Mouse (Mus musculus) midbrain, postnatal 0 days (tissue): ENCODE measurements around the gene Kctd5. TPM values are rescaled to one million over a fixed set of nuclear protein-coding genes. Genes with fewer than 3 reads are reported as not detected.
A peak's percentile ranks its signal among the peaks of the same experiment; 100 is the strongest.

ENCODE experiments used
- ATAC-seq: fragments of 200-750 bp; cut with Nextera tagmentation; 2 replicates; pipeline ENCODE4 v1.8.0; 2017; ENCODE audit warnings: moderate number of reproducible peaks, mild to moderate bottlenecking, moderate TSS enrichment, moderate library complexity; ENCODE audit not compliant: low FRiP score
- DNase-seq: peaks from one replicate; pipeline ENCODE4 v3.0.0-alpha.2; 2015; ENCODE audit warnings: low spot score
- H3K27ac ChIP-seq: fragments of 300-500 bp; sonication (generic); 2 replicates; pipeline ENCODE4 v1.5.1; 2014; ENCODE audit warnings: low read depth, mild to moderate bottlenecking, low read length, mixed read lengths
- H3K27me3 ChIP-seq: fragments of 300-500 bp; sonication (generic); 2 replicates; pipeline ENCODE4 v1.6.1; 2014; ENCODE audit warnings: low read length, control low read depth, mixed read lengths; ENCODE audit not compliant: insufficient read depth
- H3K36me3 ChIP-seq: fragments of 300-500 bp; sonication (generic); 2 replicates; pipeline ENCODE4 v1.6.1; 2014; ENCODE audit warnings: low read length, control low read depth, mixed read lengths; ENCODE audit not compliant: insufficient read depth
- H3K4me1 ChIP-seq: fragments of 300-500 bp; sonication (generic); 2 replicates; pipeline ENCODE4 v1.6.1; 2014; ENCODE audit warnings: mild to moderate bottlenecking, control low read depth, antibody characterized with exemption, low read length, mixed read lengths; ENCODE audit not compliant: insufficient read depth
- H3K4me2 ChIP-seq: fragments of 300-500 bp; sonication (generic); 2 replicates; pipeline ENCODE4 v1.6.1; 2014; ENCODE audit warnings: low read depth, mild to moderate bottlenecking, low read length, mixed read lengths; ENCODE audit not compliant: poor library complexity, severe bottlenecking
- H3K4me3 ChIP-seq: fragments of 300-500 bp; sonication (generic); 2 replicates; pipeline ENCODE4 v1.5.1; 2014; ENCODE audit warnings: low read depth, mild to moderate bottlenecking, low read length, moderate library complexity
- H3K9ac ChIP-seq: fragments of 300-500 bp; sonication (generic); replicated peaks from 2 replicates; pipeline ENCODE4 v1.6.1; 2014; ENCODE audit warnings: mild to moderate bottlenecking, low read length, moderate library complexity, mixed read lengths; ENCODE audit not compliant: poor library complexity, severe bottlenecking
- H3K9me3 ChIP-seq: fragments of 300-500 bp; sonication (generic); 2 replicates; pipeline ENCODE4 v1.6.1; 2016; ENCODE audit warnings: low read length, control low read depth
- CTCF ChIP-seq: IDR thresholded peaks from 2 replicates; pipeline ENCODE4 v1.5.1; 2016; ENCODE audit warnings: antibody characterized with exemption, mild to moderate bottlenecking
- WGBS: fragments of 180-500 bp; shearing (Covaris S2); extraction: QIAGEN DNeasy Blood & Tissue Kit; methylation state at CpG from one replicate; pipeline ENCODE4 v1.1.7; 2014; 5-methylcytosine and 5-hydroxymethylcytosine counted together
- polyA plus RNA-seq: library from polyadenylated mRNA; unstranded; fragments of >200 nt; fragmentation: Nextera tagmentation; extraction: Ambion mirVana; gene quantifications from 2 replicates; pipeline ENCODE4 v1.2.1, GENCODE M21; 2015
- total RNA-seq: library from RNA; depleted of rRNA; stranded (reverse); fragments of >200 nt; gene quantifications from 2 replicates; pipeline ENCODE4 v1.2.3, GENCODE M21; 2014; rRNA removed

Gene Kctd5
- total RNA-seq (92.0 and 99.8 TPM in 2 replicates), polyA plus RNA-seq (80.2 and 81.3 TPM in 2 replicates)

DNA sequence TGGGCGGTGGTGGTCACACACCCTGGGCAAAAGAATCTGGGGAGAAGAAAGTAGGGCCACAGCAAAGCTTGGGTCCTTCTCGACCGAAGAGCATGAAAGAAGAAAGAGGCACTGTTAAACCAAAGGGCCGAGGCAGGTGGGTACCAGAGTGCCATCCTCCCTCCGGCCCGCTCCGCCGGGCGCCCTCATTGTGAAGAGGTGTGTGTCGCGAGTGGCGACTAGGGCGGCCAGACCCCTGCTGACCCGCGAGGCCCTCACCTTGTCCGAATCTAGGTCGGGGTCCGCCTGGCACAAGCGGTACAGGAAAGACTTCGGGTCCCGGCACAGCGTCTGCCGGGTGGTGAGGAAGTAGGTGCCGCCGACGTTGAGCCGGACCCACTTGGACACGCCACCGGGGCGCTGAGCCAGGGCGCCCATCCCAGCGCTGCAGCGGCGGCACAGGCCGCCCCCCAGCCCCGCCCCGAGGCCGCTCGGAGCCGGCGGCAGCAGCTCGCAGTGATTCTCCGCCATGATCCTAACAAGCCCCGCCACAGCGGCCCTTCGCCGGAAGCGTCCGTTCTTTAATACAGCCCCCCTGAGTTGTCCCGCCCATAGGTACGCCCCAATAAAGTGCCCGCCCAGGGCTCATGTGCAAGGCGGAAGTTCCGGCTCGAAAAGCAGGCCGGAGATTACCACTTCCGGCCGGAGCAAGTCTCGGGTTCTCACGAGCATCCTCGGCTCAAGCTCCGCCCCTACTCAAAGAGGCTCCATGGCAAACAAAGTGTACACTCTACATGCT, at the start of gene Kctd5:
TSS of gene Kctd5 (minus strand) at position 567 of the 778 bp plus-strand sequence.
- TF ChIP-seq CTCF, result no peak

DNA sequence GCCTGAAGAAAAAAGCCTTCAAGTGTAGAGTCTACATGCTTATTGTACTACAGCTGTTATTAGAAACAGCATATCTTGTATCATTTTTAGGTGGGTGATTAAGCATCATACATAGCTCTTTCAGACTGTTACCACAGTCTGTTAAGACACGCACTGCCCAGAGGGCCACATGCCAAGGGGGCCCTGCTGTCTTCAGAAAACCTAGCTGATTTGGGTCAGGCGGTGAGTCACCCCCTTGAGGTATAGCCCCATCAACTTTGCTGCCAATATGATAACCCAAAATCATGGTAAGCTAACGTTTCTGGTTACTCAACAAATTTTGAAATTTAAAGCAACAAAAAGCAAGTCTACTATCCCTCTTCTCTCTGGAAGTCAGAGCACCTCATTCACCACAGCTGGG, 46.2 kb upstream of the Kctd5 start:
- TF ChIP-seq CTCF, result no peak
- Histone ChIP-seq H3K9ac (no peak overlapping the region), H3K9me3 (no peaks in the 10 kb centered on the region), H3K4me2 (no peak overlapping the region), H3K27ac (no peak overlapping the region), H3K36me3 (no peaks in the 10 kb centered on the region), H3K4me3 (no peak overlapping the region), H3K27me3 (no peaks in the 10 kb centered on the region), H3K4me1 (no peaks in the 10 kb centered on the region; the same call in 1 of the 2 replicates)
- no peak for ATAC-seq
- no peak for DNase-seq
- WGBS, result 93% methylated on average over 3 of the region's 3 CpGs

More for the DNA sequence above, at the start of gene Kctd5:
- Histone ChIP-seq H3K36me3 (peaks cover 13% of the 10 kb centered on the region), H3K9ac (peak within 1 kb of the TSS; percentile 94), H3K4me1 (peaks cover 7% of the 10 kb centered on the region), H3K4me2 (peak within 1 kb of the TSS; percentile 66), H3K27me3 (no peaks in the 10 kb centered on the region), H3K27ac (peak within 1 kb of the TSS; percentile 82), H3K4me3 (peak within 1 kb of the TSS; percentile 95), H3K9me3 (no peaks in the 10 kb centered on the region)
- ATAC-seq (peak; percentile 97), DNase-seq (peak; percentile 98)
- under 1% methylated on average over 59 of the region's 62 CpGs for WGBS

DNA sequence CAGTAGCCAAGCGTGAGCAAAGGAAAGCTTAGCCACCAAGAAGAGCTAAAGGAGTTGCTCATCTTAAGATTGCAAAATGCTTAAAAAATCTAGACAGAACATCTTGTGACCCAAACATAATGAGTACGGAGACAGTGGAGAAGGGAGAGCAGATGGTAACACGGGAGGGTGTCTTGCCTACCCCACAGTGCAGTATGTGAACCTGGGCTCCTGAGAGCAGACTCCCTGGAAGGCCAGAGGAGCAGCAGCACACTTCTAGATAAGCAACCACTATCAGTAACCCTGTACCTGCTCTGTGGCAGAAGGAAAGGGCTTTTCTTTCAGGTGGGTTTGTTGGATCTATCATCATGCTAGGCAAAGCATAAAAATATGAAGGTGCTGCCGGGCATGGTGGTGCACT, 39.7 kb upstream of the Kctd5 start:
- DNase-seq, result no peak
- WGBS, result 82% methylated on average over 4 of the region's 4 CpGs
- Histone ChIP-seq H3K4me1 (no peaks in the 10 kb centered on the region; the same call in 1 of the 2 replicates), H3K36me3 (peaks cover 10% of the 10 kb centered on the region; the same call in 1 of the 2 replicates), H3K9ac (no peak overlapping the region), H3K4me2 (no peak overlapping the region), H3K27ac (no peak overlapping the region), H3K9me3 (no peaks in the 10 kb centered on the region), H3K27me3 (no peaks in the 10 kb centered on the region), H3K4me3 (no peak overlapping the region)
- TF ChIP-seq CTCF, result no peak
- ATAC-seq, result no peak

DNA sequence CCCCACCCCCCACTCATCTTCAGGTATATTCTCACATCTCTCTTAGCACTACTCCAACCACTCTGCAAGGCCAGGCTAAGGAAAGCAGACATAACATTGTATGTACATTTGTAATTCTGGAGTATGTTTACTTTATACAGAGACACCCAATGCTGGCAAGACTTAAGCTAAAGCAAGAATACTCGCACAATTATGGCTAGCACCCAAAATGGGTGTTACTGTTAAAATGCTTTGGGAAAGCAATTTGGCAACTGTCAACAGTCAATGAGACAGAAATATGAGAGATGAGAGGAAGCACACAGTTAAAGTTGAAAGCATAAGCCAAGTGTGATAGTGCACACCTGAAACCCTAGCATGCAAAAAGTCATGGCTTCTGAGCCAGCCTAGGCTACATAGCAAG, 38.0 kb upstream of the Kctd5 start:
- H3K4me1 ChIP-seq, result no peaks in the 10 kb centered on the region; the same call in 1 of the 2 replicates
- H3K4me2 ChIP-seq, result no peak overlapping the region
- 90% methylated on average over 1 of the region's 1 CpGs for WGBS
- H3K27me3 ChIP-seq, result no peaks in the 10 kb centered on the region
- no peak overlapping the region for H3K9ac ChIP-seq
- peaks cover 17% of the 10 kb centered on the region; the same call in 1 of the 2 replicates for H3K36me3 ChIP-seq
- no peak for DNase-seq
- no peak for TF ChIP-seq CTCF
- H3K9me3 ChIP-seq, result no peaks in the 10 kb centered on the region
- no peak overlapping the region for H3K27ac ChIP-seq
- ATAC-seq, result no peak
- H3K4me3 ChIP-seq, result no peak overlapping the region

DNA sequence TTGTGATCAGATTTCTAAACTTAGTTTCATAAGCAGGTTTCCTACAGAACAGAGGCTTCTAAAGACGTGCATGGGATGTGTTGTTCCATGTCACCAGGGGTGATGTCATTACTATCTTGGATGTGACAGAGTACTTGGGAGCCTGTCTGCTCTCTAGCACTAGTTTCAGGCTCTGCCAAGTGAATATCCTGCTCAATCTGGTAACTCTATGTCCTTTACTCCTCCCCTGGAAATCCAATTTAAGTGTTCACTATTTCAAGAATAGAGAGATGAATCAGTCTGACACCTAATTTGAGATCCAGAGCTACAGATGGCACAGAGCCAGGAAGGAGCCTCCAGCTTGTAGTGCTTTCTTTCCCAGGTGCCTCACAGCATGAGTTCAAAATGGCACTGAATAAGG, 35.6 kb upstream of the Kctd5 start:
- DNase-seq (peak; percentile 10), ATAC-seq (no peak)
- no peak overlapping the region for H3K4me3 ChIP-seq
- no peak overlapping the region for H3K27ac ChIP-seq
- H3K27me3 ChIP-seq, result no peaks in the 10 kb centered on the region
- no peak overlapping the region for H3K9ac ChIP-seq
- H3K9me3 ChIP-seq, result no peaks in the 10 kb centered on the region
- H3K36me3 ChIP-seq, result peaks cover 19% of the 10 kb centered on the region; the same call in 1 of the 2 replicates
- H3K4me1 ChIP-seq, result no peaks in the 10 kb centered on the region
- 84% methylated on average over 1 of the region's 1 CpGs for WGBS
- TF ChIP-seq CTCF, result no peak
- no peak overlapping the region for H3K4me2 ChIP-seq

DNA sequence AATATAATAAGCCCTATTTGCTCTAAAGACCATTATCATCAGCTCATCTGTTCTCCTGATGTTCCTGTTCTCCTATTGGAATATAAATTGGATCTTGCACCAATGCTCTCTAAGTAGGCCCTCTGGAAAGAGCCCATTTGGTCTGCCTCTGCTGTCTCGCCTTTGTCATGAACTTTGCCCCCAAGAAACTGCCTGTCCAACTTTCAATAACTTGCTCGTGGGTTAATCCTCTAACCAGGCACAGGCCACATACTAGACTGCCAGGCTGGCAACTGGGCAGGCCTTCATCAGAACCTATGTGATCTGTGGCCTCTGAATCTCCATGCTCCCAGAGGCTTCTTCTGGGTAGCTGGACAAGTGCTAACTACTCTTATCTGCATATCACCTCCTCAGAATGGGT, 31.8 kb upstream of the Kctd5 start:
- Histone ChIP-seq H3K4me3 (no peak overlapping the region), H3K36me3 (peaks cover 35% of the 10 kb centered on the region), H3K4me2 (no peak overlapping the region), H3K9me3 (no peaks in the 10 kb centered on the region), H3K27ac (no peak overlapping the region), H3K4me1 (no peaks in the 10 kb centered on the region), H3K9ac (no peak overlapping the region), H3K27me3 (no peaks in the 10 kb centered on the region)
- 86% methylated on average over 2 of the region's 2 CpGs for WGBS
- DNase-seq (no peak), ATAC-seq (no peak)
- no peak for TF ChIP-seq CTCF
